Mouse (Mus musculus) thymus, adult 2 months (tissue): ENCODE measurements around the gene Tex13c2.

ENCODE experiments used
- CTCF ChIP-seq: fragments of 200-500 bp; IDR thresholded peaks from 2 replicates; pipeline ENCODE4 v1.5.1; 2012; ENCODE audit warnings: mild to moderate bottlenecking, control low read depth, low read length, moderate library complexity, borderline replicate concordance; ENCODE audit not compliant: control insufficient read depth, poor library complexity, insufficient read depth; ENCODE audit errors: extremely low read depth
- POLR2A ChIP-seq: fragments of 200-500 bp; IDR thresholded peaks from 2 replicates; pipeline ENCODE4 v1.6.1; 2012; ENCODE audit warnings: mild to moderate bottlenecking, low read length, control low read depth, moderate library complexity; ENCODE audit not compliant: control insufficient read depth, poor library complexity, insufficient read depth; ENCODE audit errors: extremely low read depth

GRCm38 (mm10) chrX:42450305-42450704 is 39.2 kb upstream of the Tex13c2 start:
- no peak for TF ChIP-seq CTCF
- no peak for TF ChIP-seq POLR2A
